Mouse (Mus musculus) neutrophil, adult 83 days (primary cell): Measurements from ENCODE around the gene Lrrtm1. TPM values are rescaled to one million over a fixed set of nuclear protein-coding genes. Genes with fewer than 3 reads are reported as not detected.

ENCODE experiments used
- total RNA-seq, 2 experiments: library from RNA; stranded (reverse); gene quantifications; one replicate each; pipeline ENCODE4 v1.2.4; 2023

Gene Lrrtm1
- not detected for total RNA-seq

DNA sequence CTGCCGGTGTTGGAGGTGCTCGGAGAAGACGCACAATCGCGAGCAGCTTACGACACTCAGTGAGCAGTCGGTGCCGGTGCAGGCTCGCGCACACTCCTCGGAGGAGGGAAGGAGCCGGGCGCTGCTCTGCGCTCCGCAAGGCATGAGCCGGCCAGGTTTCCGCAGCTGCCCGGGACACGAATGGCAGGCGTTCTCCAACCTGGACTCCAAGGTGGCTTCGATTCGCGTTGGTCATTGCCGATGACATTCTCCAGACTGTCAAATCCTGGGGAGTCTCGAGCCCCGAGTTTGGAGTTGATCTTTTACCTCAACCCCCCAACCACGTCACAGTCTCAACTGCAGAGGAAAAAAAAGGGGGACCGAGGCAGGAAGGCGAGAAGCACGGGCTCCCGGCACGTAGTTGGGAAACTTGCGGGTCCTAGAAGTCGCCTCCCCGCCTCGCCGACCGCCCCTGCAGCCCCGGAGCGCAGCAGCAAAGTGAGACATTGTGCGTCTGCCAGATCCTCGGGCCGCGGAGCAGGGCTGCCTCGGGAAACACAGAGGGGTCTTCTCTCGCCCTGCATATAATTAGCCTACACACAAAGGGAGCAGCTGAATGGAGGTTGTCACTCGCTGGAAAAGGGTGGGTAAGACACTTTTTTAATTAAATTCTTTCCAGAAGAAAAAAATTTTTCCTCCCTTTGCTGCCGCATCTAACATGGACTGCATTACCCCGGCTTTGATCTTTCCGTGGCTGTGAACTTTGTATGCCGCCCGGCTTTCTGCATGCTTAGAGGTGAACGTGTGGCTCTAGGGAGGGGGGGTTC, at the start of gene Lrrtm1:
TSS of gene Lrrtm1 (plus strand) at position 89 of the 806 bp plus-strand sequence.

